Mouse (Mus musculus): Measurements from ENCODE around the gene Id1. TPM values are rescaled to one million over a fixed set of nuclear protein-coding genes. Genes with fewer than 3 reads are reported as not detected.

Gene Id1
- polyA plus RNA-seq, 1 experiment, result not detected

- H3K27ac ChIP-seq (ENCODE audit: insufficient read depth, low read depth, low read length), result no peak overlapping the region
- no peak overlapping the region for H3K4me3 ChIP-seq (ENCODE audit: insufficient read depth, low read length)
- no peaks in the 10 kb centered on the region for H3K4me1 ChIP-seq (ENCODE audit: control insufficient read depth, insufficient read depth, low read length)
- no peak for TF ChIP-seq POLR2A (IDR thresholded peaks at IDR 0.05; ENCODE audit: borderline replicate concordance, low read depth, low read length)
- no peak for TF ChIP-seq CTCF (IDR thresholded peaks at IDR 0.05; ENCODE audit: low read depth, low read length)
Measured at GRCm38 (mm10) chr2:152718076-152718475, 18.0 kb upstream of the Id1 start.

- Histone ChIP-seq H3K27ac (ENCODE audit: insufficient read depth, low read depth, low read length) (no peak overlapping the region), H3K4me3 (ENCODE audit: insufficient read depth, low read length) (no peak overlapping the region), H3K4me1 (ENCODE audit: control insufficient read depth, insufficient read depth, low read length) (no peaks in the 10 kb centered on the region)
- TF ChIP-seq POLR2A (IDR thresholded peaks at IDR 0.05; ENCODE audit: borderline replicate concordance, low read depth, low read length), result no peak
- no peak for TF ChIP-seq CTCF (IDR thresholded peaks at IDR 0.05; ENCODE audit: low read depth, low read length)
Measured at GRCm38 (mm10) chr2:152723651-152724331, 12.3 kb upstream of the Id1 start.

GRCm38 (mm10) chr2:152724332-152724723 is 11.7 kb upstream of the Id1 start:
- no peak overlapping the region for H3K27ac ChIP-seq (ENCODE audit: insufficient read depth, low read depth, low read length)
- H3K4me1 ChIP-seq (ENCODE audit: control insufficient read depth, insufficient read depth, low read length), result no peaks in the 10 kb centered on the region
- H3K4me3 ChIP-seq (ENCODE audit: insufficient read depth, low read length), result no peak overlapping the region
- TF ChIP-seq POLR2A (IDR thresholded peaks at IDR 0.05; ENCODE audit: borderline replicate concordance, low read depth, low read length) (no peak), CTCF (IDR thresholded peaks at IDR 0.05; ENCODE audit: low read depth, low read length) (no peak)

GRCm38 (mm10) chr2:152725178-152725750 is 10.8 kb upstream of the Id1 start:
- H3K4me3 ChIP-seq (ENCODE audit: insufficient read depth, low read length), result no peak overlapping the region
- H3K27ac ChIP-seq (ENCODE audit: insufficient read depth, low read depth, low read length), result no peak overlapping the region
- H3K4me1 ChIP-seq (ENCODE audit: control insufficient read depth, insufficient read depth, low read length), result no peaks in the 10 kb centered on the region
- TF ChIP-seq POLR2A (IDR thresholded peaks at IDR 0.05; ENCODE audit: borderline replicate concordance, low read depth, low read length), result no peak
- TF ChIP-seq CTCF (IDR thresholded peaks at IDR 0.05; ENCODE audit: low read depth, low read length), result no peak

- Histone ChIP-seq H3K4me3 (ENCODE audit: insufficient read depth, low read length) (no peak overlapping the region), H3K27ac (ENCODE audit: insufficient read depth, low read depth, low read length) (no peak overlapping the region), H3K4me1 (ENCODE audit: control insufficient read depth, insufficient read depth, low read length) (no peaks in the 10 kb centered on the region)
- TF ChIP-seq CTCF (IDR thresholded peaks at IDR 0.05; ENCODE audit: low read depth, low read length) (no peak), POLR2A (IDR thresholded peaks at IDR 0.05; ENCODE audit: borderline replicate concordance, low read depth, low read length) (no peak)
Measured at GRCm38 (mm10) chr2:152726213-152726612, 9.8 kb upstream of the Id1 start.

GRCm38 (mm10) chr2:152726751-152727335 is 9.2 kb upstream of the Id1 start:
- no peaks in the 10 kb centered on the region for H3K4me1 ChIP-seq (ENCODE audit: control insufficient read depth, insufficient read depth, low read length)

GRCm38 (mm10) chr2:152727795-152728510 is 8.1 kb upstream of the Id1 start:
- no peak overlapping the region for H3K27ac ChIP-seq (ENCODE audit: insufficient read depth, low read depth, low read length)
- no peaks in the 10 kb centered on the region for H3K4me1 ChIP-seq (ENCODE audit: control insufficient read depth, insufficient read depth, low read length)
- H3K4me3 ChIP-seq (ENCODE audit: insufficient read depth, low read length), result no peak overlapping the region
- TF ChIP-seq POLR2A (IDR thresholded peaks at IDR 0.05; ENCODE audit: borderline replicate concordance, low read depth, low read length) (no peak), CTCF (IDR thresholded peaks at IDR 0.05; ENCODE audit: low read depth, low read length) (no peak)

More at GRCm38 (mm10) chr2:152726751-152727335, 9.2 kb upstream of the Id1 start:
- Histone ChIP-seq H3K4me3 (ENCODE audit: insufficient read depth, low read length) (no peak overlapping the region), H3K27ac (ENCODE audit: insufficient read depth, low read depth, low read length) (no peak overlapping the region)
- no peak for TF ChIP-seq POLR2A (IDR thresholded peaks at IDR 0.05; ENCODE audit: borderline replicate concordance, low read depth, low read length)

GRCm38 (mm10) chr2:152728594-152728993 is 7.5 kb upstream of the Id1 start:
- no peak for TF ChIP-seq POLR2A (IDR thresholded peaks at IDR 0.05; ENCODE audit: borderline replicate concordance, low read depth, low read length)
- no peak for TF ChIP-seq CTCF (IDR thresholded peaks at IDR 0.05; ENCODE audit: low read depth, low read length)
- H3K4me3 ChIP-seq (ENCODE audit: insufficient read depth, low read length), result no peak overlapping the region
- H3K4me1 ChIP-seq (ENCODE audit: control insufficient read depth, insufficient read depth, low read length), result no peaks in the 10 kb centered on the region
- H3K27ac ChIP-seq (ENCODE audit: insufficient read depth, low read depth, low read length), result no peak overlapping the region

GRCm38 (mm10) chr2:152729013-152729635 is 6.9 kb upstream of the Id1 start:
- no peaks in the 10 kb centered on the region for H3K4me1 ChIP-seq (ENCODE audit: control insufficient read depth, insufficient read depth, low read length)
- no peak overlapping the region for H3K4me3 ChIP-seq (ENCODE audit: insufficient read depth, low read length)
- TF ChIP-seq POLR2A (IDR thresholded peaks at IDR 0.05; ENCODE audit: borderline replicate concordance, low read depth, low read length), result no peak
- no peak for TF ChIP-seq CTCF (IDR thresholded peaks at IDR 0.05; ENCODE audit: low read depth, low read length)
- no peak overlapping the region for H3K27ac ChIP-seq (ENCODE audit: insufficient read depth, low read depth, low read length)
